Mouse (Mus musculus): ENCODE measurements around the gene Pde5a.

Pde5a gene

GRCm38 (mm10) chr3:122728852-122729600 lies at the start of gene Pde5a:
Gene Pde5a (plus strand): TSS chr3:122728947.
- DNase-seq (ENCODE audit: low spot score), result peak; percentile 92

DNA sequence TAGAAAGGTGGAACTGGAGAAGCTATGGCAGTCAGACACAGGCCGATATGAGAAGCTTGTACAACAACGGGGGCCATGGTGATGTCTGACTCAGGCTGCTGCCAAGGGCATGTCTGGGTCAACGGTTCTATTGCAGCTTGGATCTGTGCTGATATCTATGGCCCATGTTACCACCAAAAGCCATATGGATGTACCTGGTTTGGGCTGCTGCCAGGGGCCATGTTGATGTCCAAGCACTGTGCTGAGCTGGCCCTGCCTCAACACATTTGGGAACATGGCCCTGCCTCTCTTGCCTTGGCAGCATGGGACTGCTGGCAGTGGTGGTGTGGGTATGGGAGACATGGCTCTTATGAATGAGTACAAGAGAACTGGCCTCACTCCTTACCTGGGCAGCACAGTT lies 47.9 kb upstream of the Pde5a start:
- no peak for DNase-seq (ENCODE audit: low spot score)

GRCm38 (mm10) chr3:122682352-122682751 lies 46.4 kb upstream of the Pde5a start:
- no peak for DNase-seq (ENCODE audit: low spot score)

DNA sequence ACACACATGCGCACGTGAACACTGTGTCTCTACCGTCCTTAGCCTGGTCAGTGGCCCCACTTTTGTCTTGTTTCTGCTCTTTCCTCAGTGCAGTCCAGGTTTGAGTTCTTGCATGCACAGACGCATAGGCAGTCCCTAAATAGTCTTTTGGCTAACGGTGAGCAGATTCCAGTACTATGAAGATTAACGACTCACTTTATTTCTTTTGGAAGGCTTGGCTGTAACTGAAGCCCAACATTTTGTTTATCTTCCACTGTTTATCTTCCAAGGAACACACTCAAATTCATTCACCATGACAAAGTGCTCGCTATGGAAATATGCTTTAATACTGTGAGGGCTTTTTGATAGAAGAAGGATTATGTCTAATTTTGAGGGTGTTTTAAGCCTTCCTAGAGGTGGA lies 43.9 kb upstream of the Pde5a start:
- DNase-seq (ENCODE audit: low spot score), result no peak

DNA sequence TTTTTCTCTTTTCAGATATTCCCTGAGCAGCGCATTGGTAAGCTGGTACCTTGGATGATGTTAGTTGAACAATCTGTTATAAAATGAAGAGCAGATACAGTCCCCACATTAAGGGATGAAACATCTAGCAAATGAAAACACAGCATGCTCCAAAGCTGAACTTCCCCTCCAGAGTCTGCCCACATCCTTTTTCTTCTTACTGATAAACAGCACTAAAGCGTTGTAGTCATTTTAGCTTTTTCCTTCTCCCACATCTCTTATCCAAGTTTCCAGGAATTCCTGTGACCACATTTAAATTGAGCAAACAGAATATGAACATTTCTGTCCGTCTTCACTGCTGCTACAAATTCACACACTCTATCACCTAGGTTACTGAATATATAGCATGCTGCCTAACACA lies 35.7 kb upstream of the Pde5a start:
- no peak for DNase-seq (ENCODE audit: low spot score)

DNA sequence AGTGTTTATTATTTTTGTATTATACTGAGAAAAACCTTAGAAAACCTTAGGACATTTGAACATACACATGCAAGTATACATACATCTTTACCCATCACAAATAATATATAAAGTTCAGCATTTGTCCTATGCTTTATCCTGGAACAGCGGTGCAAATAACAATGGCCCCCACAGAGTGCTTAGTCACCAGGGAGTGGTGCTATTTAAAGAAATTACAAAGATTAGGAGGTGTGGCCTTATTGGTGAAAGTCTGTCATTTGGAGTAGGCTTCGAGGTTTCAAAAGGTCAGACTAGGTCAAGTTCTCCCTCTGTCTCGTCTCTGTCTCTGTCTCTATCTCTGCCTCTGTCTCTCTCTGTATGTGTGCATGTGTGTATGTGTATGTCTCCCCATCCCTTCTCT lies 32.9 kb upstream of the Pde5a start:
- DNase-seq (ENCODE audit: low spot score), result no peak

GRCm38 (mm10) chr3:122696672-122697071 lies 32.1 kb upstream of the Pde5a start:
- DNase-seq (ENCODE audit: low spot score), result no peak

- no peak for DNase-seq (ENCODE audit: low spot score)
These were observed 24.5 kb upstream of the Pde5a start for GRCm38 (mm10) chr3:122704209-122704608.

DNA sequence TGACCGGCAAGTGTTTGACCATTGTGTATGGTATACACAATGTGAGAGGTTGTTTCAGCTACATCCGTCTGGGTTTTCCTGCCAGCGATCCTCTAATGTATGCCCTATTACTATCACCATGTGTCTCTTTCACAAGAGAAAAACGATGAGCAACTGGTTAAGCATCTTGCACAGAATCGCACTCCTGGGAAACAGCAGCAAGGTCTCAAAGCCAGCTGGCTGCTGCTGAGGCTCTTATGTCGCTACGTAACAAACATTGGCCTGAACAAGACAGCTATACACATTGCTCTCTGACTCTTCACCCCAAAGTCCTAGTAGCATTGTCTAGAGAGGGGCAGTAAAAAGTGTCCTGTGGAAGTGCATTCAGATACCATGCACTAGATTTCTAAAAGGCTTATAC lies 23.5 kb upstream of the Pde5a start:
- DNase-seq (ENCODE audit: low spot score), result no peak

GRCm38 (mm10) chr3:122708485-122708884 lies 20.3 kb upstream of the Pde5a start:
- no peak for DNase-seq (ENCODE audit: low spot score)

GRCm38 (mm10) chr3:122710141-122710540 lies 18.6 kb upstream of the Pde5a start:
- DNase-seq (ENCODE audit: low spot score), result no peak

GRCm38 (mm10) chr3:122718631-122719030 lies 10.1 kb upstream of the Pde5a start:
- DNase-seq (ENCODE audit: low spot score), result no peak

DNA sequence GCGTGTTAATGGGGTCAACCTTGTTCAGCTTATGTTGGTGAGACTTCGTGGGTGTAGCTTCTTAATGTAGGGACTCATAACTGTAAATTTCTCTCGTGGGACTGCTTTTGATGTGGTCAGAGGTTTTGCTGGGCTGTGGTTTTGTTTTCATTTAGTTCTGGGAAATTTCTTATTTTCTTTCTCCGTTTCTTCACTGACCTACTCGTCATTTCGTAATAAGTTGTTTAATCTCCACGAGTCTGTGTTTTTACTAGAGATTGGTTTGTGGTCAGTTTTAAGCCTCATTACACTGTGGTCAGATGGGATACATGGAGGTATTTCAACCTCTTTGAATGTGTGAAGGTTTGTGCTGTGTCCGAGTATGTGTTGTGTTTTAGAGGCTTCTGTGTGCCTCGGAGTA lies 7.2 kb upstream of the Pde5a start:
- DNase-seq (ENCODE audit: low spot score), result no peak

GRCm38 (mm10) chr3:122729601-122729959 lies 833 bp downstream of the Pde5a start:
- peak; percentile 72 for DNase-seq (ENCODE audit: low spot score)

GRCm38 (mm10) chr3:122729960-122730740 lies 1.4 kb downstream of the Pde5a start:
- peak; percentile 89 for DNase-seq (ENCODE audit: low spot score)

- no peak for DNase-seq (ENCODE audit: low spot score)
These were observed 2.0 kb downstream of the Pde5a start for GRCm38 (mm10) chr3:122730741-122731235.

DNA sequence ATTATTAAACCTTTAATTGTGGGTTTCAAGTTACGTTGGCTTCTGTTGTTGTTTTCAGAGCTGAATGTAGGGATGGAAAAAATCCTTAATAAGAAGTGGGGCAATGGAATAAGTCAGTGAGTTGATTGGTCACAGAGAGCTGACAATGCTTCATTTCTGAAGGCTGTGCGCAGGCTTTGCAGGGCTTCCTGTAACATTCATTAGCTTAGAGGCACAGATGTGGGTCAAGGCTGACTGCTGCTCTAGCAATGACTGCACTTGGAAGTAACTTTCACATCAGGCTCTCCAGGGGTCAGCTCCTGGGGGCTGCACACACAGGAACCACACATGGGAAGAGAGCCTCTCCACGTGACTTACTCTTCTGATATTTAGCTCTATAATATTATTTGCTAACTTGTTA lies 5.1 kb downstream of the Pde5a start:
- DNase-seq (ENCODE audit: low spot score), result no peak

DNA sequence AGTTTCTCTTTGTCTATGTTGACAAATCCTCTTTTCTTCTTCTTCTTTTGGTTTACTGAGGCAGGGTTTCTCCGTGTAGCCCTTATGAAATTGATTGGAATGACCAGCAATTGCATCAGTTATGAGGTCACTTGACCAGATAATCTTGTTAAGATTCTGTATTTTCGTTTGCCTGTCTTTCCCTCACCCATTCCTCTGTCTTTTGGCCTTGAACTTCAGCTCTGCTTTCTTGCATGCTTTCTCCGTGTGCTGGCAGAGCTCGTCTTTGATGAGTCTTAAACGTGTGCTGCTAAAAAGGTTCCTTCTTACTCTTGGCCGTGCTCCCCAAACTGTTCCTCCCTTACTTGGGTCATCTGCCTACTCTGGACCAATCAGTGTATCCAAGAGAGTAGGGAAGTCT lies 5.6 kb downstream of the Pde5a start:
- DNase-seq (ENCODE audit: low spot score), result no peak

DNA sequence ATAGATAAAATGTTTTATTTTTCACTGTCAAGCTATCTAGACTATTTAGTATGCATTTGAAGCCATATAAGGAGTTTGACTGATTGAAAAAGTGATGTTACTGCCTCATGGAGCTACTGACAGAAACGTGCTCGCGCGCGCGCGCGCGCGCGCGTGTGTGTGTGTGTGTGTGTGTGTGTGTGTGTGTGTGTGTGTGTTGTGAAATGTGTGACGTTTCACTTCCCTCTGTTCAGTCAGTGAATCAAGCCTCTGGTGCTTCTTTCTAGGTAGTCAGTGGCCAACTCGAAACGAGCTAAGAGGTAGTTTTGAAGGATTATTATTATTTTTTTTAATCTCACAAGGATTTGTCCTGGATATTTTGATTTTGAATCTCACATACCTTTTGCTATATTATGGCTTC lies 10.7 kb downstream of the Pde5a start:
- DNase-seq (ENCODE audit: low spot score), result no peak

DNA sequence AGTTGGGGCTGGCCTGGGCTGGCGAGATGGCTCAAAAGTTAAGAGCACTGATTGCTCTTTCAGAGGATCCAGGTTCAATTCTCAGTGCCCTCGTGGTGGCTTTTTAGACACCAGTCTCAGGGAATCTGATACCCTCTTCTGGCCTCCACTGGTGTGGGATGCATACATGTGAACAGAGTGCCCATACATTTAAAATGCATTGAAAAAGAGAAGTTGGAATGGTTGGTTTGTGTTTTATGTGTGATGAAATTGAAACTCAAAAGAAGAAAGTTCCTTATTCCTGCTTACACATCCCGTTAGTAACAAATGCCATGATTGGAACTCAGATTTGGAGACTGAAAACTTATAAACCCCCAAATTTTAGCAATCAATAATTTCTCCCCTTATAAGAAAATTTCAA lies 15.5 kb downstream of the Pde5a start:
- no peak for DNase-seq (ENCODE audit: low spot score)

- DNase-seq (ENCODE audit: low spot score), result no peak
These were observed 19.4 kb downstream of the Pde5a start for GRCm38 (mm10) chr3:122747921-122748700.

- DNase-seq (ENCODE audit: low spot score), result no peak
These were observed 34.6 kb downstream of the Pde5a start for GRCm38 (mm10) chr3:122763240-122763761.
